Mouse (Mus musculus) cortical plate, adult 2 months (tissue): ENCODE measurements around the gene Axin2.

ENCODE experiments used
- CTCF ChIP-seq: fragments of 200-500 bp; IDR thresholded peaks from 2 replicates; pipeline ENCODE4 v1.5.1; 2011; ENCODE audit warnings: mild to moderate bottlenecking, control low read depth, low read length; ENCODE audit not compliant: insufficient read depth; ENCODE audit errors: extremely low read depth
- POLR2A ChIP-seq: fragments of 200-500 bp; IDR thresholded peaks from 2 replicates; pipeline ENCODE4 v1.6.1; 2011; ENCODE audit warnings: mild to moderate bottlenecking, low read length, control low read depth; ENCODE audit not compliant: insufficient read depth; ENCODE audit errors: extremely low read depth

DNA sequence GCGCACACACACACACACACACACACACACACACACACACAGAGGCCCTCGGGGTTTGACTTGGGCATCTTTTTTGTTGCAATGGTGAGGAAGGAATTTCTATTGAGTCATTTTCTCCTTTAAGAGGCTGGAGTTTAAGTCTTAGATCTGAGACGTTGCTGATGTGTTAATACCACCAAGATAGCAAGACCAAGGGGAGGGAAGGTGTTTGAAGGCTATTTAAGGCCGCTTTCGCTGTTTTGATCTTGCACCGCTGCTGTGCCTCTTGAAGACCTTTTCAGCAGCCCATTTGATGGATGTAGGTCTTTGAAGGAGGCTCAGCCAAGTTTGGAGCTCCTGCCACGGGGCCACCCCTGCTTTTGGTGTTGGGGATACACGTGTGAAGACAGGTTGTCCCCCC, 7.9 kb downstream of the Axin2 start:
- TF ChIP-seq CTCF (no peak), POLR2A (no peak)
